Mouse (Mus musculus): ENCODE results near the gene Cmtm3.
A peak's percentile ranks its signal among the peaks of the same experiment; 100 is the strongest.

Cmtm3 gene

GRCm38 (mm10) chr8:104383296-104383695 is 44.1 kb downstream of the Cmtm3 start:
- no peak for DNase-seq (ENCODE audit: low spot score)

DNA sequence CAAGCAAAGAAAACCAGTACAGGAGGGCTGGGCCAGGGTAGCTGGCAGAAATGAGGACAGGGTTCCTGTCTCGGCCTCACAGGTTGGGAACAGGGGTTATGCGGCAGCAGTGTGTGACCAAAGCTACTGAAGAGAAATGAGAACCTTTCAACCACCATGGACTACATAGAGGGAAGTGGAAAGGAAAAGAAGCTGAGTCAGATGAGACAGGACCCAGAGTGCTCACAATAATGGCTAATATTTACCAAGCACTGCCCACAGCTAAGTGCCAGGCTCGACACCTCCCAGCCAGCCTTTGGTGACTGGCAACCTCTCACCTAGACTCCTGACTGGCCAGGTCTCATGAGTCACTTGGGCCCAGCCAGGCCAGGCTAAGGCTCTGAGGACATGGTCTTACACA is 44.8 kb downstream of the Cmtm3 start:
- DNase-seq (ENCODE audit: low spot score) = no peak

DNA sequence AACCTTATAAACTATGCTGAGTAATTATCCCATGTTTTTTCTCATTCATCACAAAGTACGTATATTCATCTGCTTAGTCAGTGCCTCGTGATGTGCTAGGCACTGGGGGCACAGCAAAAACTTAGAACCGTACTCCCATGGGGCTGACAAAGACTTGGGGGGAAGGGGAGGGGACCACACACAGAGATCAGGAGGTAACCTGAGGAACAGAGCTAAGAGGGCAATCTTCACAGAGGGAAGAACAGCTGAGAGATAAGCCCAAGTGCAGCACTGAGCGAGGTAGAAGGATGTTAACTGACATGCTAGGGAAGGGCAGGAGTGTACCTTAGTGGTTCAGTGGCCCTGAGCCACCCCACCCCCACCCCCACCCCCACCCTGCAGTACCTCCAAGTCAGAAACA is 47.5 kb downstream of the Cmtm3 start:
- DNase-seq (ENCODE audit: low spot score) = no peak

- no peak for DNase-seq (ENCODE audit: low spot score)
These were observed 48.3 kb downstream of the Cmtm3 start for GRCm38 (mm10) chr8:104387501-104387900.

DNA sequence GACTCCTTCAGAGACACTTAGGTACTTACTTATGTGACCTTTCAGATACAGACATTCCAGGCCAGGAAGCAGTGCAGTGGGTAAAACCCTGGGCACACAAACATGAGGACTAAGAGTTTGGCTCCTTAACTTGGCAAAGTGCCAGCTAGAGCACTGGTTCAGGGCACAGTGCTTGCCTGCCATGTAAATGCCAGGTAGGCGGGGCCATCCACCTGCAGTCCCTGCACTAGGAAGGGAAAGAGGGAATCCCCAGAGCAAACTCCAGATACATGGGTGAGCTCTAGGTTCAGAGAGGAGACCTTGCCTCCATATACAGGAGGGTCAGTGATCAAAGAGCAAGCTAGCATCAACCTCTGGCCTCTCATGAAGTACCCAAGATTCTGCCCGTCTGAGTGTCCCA is 48.8 kb downstream of the Cmtm3 start:
- DNase-seq (ENCODE audit: low spot score) = no peak

DNA sequence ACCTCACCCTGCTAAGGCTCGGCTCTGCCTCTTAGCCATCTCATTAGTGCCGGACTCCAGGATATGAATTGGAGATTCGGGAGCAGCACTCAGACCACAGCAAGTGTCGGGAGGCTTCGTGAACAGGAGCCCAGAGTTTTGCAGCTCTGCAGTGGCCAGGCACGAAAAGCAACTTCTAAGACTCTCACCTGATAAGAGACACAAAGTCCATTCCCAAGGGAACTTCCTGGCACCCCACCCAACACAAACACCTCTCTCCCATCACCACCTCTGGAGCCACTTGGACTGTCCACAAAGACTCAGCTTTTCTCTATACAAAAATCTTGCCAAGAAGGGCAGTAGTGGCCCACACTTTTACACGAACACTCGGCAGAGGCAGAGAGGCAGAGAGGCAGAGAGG is 51.0 kb downstream of the Cmtm3 start:
- no peak for DNase-seq (ENCODE audit: low spot score)

DNA sequence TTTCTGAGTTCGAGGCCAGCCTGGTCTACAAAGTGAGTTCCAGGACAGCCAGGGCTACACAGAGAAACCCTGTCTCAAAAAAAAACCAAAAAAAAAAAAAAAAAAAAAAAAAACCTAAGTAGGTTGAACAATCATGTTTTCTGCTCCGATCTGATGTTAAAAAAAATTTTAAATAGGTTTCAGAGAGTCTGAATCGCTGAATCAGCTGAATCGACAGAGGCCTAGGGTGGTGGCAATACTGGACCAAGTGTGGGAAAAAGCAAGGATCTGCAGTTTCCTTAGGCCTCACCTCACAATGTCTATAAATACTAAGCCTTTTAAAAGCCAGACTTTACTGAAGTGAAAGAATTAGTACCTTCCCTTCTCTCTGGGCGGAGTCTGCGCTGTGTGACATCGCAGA is 53.9 kb downstream of the Cmtm3 start:
- no peak for DNase-seq (ENCODE audit: low spot score)

DNA sequence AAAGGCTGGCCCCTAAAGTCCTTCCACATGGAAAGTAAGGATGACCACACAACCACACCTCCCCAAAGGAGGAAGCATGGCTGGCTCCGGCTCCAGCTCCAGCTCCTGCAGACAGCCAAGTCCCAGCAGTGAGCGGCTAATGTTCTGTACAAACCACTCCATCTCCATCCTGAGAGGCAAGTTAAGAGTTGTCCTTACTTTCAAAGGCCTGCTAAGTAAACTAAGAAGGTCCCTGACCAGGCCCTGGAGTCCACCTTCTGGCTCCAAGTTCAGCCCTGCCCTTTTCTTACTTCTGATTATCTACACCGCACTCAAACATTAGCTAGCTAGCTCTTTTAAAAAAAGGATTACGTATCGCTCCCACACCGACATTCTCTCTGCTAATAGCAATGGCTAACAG is 54.6 kb downstream of the Cmtm3 start:
- no peak for DNase-seq (ENCODE audit: low spot score)

GRCm38 (mm10) chr8:104394801-104395702 is 55.8 kb downstream of the Cmtm3 start:
- DNase-seq (ENCODE audit: low spot score) = peak; percentile 14

- DNase-seq (ENCODE audit: low spot score) = peak; percentile 34
These were observed 56.6 kb downstream of the Cmtm3 start, which contains the start of gene Cmtm4 for GRCm38 (mm10) chr8:104395703-104396357. Cmtm4 (minus strand) TSS chr8:104395807.
